Mouse (Mus musculus) right cerebral cortex, postnatal 4 days (tissue): ENCODE data around the gene Hpn.

ENCODE experiments used
- DNase-seq: peaks from one replicate; pipeline ENCODE4 v3.0.0-alpha.2; 2022

Hpn gene

DNA sequence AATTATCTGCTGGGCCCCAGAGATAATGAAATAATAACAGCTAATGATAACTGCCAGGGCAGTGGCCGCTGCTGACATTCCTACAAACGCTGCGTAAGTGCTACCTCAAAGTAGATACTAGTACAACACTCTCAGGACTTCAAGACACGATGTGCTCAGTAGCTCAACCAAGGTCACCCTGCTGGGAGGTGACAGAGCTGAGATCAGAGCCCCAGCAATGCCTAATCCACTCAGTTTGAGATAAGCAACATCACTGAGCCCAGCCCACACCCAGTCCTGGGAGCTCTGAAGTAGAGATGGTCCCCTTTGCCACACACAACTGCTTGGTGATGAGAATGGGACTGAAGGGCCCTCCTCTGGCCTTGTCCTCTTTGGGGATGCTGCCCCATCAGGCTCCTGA is 25.2 kb upstream of the Hpn start:
- no peak for DNase-seq

DNA sequence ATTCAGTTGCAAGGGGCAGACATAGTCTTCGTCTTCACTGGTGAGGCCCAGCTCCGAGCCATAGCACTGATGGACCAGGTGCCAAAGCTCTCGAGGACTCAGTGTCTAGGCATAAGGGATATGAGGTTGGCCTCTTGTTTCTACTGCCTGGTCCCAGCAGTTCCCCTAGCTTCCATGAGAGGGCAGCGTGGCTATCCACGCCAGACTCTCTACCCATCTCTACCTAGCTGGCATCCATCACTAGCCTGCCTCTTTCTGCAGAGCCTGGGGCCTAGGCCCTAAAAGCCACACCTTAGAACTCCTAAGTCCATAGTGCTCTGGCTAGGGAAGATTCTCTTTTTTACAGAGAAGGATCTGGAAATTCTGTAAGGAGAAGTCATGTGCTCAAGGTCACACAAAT is 24.7 kb upstream of the Hpn start:
- DNase-seq, result peak; percentile 65

DNA sequence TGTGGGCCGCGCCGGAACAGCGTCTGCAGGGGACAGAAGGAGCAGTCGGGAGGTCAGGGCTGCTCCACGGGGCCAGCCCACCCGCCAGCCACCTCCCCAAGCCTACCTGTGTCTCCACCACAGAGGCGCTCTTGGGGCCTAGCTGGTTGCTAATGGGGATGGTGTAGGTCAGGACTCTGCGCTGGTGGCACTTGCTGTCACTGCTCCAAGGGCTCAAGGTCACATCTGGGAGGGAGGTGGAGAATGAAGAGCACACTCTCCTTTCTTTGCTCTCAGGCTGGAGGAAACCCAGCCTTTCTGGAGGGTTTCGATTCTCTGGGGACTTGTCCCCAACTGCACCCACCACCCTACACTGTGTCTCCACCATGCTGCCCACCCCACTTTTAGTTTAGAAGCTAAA is 20.6 kb upstream of the Hpn start:
- no peak for DNase-seq

DNA sequence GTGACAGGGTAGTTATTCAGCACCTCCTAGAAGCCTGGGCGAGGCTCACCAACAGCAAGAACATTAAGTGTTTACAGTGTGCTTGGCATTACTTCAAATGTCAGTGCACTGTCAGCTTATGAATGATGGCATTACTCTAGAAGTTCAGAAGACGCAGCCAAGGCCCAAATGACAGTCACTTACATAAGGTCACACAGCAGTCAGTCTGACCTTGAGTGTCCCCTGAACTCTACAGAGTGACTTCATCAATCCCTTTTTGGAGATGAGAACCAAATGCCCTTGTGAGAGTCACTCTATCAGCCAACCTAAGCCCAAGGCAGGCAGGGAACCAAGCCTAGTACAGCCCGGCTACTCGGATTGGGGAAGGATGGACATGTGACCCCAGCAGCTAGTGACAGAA is 16.8 kb upstream of the Hpn start:
- DNase-seq, result no peak

- peak; percentile 50 for DNase-seq
These were observed 15.8 kb upstream of the Hpn start for GRCm38 (mm10) chr7:31130841-31131240.

GRCm38 (mm10) chr7:31130197-31130596 is 15.1 kb upstream of the Hpn start:
- DNase-seq, result no peak

DNA sequence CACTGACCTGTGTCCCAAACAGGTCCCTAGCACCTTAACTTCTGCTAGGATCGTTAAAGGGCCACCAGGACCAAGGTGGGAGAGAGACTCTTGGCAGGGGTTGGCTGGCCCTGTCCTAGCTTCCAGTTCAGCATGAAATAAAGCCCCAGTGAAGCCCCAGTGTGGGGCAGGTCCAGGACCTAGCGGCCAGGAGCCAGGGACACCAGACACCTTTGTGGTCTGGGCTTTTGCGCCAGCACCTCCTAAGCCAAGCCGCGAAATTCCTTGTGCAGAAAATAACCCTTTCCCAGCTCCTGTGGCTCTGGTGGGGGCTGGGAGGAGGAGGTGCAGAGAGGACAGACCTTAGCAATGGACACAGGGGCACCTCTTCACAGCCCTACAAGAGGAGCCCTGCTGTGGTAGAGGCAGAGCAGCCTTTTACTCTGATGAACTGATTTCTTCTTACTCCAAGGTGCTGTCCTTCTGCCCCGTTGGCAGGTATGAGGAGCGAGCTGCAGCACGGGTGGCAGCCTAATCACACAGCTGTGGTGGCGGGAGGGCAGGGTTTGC is 13.1 kb upstream of the Hpn start:
- no peak for DNase-seq

DNA sequence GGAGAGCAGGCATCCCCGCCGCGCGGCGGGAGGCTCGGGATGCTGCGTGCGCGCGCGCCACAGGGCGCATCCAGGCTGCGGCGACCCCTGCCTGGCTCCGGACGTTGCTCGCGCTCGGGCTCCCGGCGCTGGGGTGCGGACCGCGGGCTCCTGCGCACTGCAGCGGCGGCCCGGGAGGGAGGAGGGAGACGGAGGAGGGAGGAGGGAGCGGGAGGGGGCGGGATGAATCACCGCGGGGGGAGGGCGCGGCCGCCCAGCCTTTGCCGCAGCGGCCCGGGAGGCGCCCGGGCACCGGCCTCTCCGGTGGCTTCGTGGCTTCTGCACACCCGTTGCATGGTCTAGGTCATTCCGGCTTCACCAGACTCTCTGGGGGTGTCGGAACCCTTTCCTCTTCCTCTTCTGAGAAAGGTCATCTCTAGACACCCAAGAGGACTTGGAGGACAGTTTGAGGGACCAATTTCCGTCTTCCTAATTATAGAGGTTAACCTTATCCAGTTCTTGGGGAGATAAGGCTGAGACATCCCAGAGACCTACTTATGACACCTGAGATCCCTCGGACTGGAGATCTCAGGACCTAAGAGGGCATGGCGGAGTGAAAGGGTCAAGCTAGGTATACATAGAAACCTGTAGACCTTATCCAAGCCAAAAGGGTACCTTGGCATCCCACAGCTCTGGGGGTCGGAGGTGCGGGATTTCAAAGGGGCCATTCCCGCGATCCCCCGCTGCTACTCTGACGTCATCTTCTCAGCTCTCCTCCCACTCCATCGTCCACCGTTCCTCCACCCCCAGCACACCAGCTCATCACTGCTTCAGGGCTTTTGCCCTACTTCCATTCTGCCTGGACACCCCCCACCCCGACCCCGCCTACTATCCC is 12.0 kb upstream of the Hpn start, which contains the start of gene Scn1b:
TSS of gene Scn1b (minus strand) at position 153 of the 874 bp plus-strand sequence.
- peak; percentile 67 for DNase-seq

DNA sequence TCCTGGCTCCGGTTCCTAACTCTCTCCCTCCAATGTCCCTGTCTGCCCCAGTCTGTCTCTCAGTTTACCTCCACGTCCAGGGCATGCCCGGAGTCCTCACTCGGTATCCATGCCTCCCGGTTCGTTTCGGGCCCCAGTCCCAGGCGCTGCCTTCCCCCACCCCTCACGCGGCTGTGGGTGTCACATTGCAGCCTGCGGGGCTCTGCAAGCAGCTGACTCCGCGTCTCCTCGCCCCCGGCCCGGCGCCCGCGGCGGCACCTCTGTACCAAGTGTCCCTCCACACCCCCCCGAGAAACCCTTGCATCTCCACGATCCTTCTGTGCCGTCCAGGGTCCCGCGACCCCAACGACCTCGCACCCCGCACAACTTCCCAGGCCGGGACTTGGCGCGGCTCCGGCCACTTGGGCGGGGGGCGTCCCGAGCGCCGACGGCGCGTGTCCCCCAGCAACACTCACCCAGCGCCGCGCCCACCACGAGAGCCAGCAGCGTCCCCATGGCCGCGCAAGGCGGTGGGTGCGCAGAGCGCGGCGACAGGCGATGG is 11.2 kb upstream of the Hpn start:
- peak; percentile 58 for DNase-seq

DNA sequence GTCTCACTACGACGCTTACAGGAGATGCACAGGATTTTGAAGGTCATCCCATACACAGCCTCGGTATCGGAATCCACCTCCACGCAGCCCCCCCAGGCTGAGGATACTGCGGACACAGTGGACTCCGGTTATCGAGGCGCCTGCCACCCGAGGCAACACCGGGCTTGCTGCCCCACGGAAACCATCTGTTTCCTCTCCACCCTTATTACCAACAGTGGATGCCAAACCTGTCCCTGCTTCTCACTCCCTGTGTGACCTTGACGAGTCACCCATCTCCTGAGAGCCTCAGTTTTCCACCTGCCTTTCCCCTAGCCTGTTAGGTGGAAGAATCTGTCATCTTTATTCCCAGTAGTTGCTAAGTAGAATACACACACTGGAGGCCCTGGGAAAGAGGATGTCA is 10.0 kb upstream of the Hpn start:
- no peak for DNase-seq

GRCm38 (mm10) chr7:31124381-31124780 is 9.3 kb upstream of the Hpn start:
- DNase-seq, result no peak

- DNase-seq, result no peak
These were observed 8.6 kb upstream of the Hpn start for GRCm38 (mm10) chr7:31123697-31124096.

- DNase-seq, result no peak
These were observed 7.8 kb upstream of the Hpn start for GRCm38 (mm10) chr7:31122641-31123631.

- DNase-seq, result no peak
These were observed 4.5 kb upstream of the Hpn start for GRCm38 (mm10) chr7:31119556-31119955.

- DNase-seq, result no peak
These were observed 3.4 kb upstream of the Hpn start for GRCm38 (mm10) chr7:31118486-31118885.

GRCm38 (mm10) chr7:31117465-31117864 is 2.4 kb upstream of the Hpn start:
- DNase-seq, result no peak

- no peak for DNase-seq
These were observed 1.6 kb upstream of the Hpn start for GRCm38 (mm10) chr7:31116721-31117145.

DNA sequence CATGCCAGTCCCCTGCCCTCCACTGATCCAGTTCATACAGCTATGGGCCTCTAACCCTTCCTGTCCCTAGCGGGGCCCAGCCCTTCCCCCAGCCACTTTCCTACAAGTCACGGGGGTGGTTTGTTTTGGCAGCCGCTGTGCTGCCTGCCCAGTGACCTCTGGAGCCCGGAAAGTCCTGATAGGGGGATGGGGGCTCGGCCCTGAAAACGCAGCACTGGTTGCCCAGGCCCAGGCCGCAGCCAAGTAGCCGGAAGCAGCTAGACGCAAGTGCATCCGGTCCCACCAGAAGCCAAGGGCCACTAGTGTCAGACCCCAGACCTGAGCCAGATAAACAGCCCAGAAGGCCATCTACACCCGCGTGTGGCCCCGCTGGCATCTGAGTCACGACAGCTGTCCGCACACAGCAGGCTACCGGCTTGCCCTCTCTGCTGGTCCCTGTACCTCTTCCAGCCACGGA is 525 bp upstream of the Hpn start:
- DNase-seq, result no peak

DNA sequence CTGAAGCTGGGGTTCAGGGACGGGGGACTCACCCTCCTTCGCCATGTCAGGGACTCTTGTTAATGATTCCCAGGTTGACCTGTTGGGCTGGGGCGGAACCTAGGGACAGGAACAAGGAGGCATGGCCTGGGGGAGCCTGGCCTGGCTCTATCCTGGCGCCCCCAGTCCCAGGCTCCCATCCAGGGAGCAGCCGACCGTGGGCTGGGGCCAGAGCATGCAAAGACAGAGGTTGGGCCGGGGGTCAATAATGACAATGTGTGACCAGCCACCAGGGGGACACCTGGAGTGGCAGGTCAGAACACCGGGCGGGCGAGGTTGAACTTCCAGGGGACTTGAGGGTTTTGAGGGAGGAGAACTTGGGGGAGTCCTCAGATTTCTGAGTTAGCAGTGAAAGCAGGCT is 444 bp downstream of the Hpn start:
- no peak for DNase-seq

- DNase-seq, result no peak
These were observed 1.3 kb downstream of the Hpn start for GRCm38 (mm10) chr7:31113800-31114199.

GRCm38 (mm10) chr7:31112036-31112435 is 3.1 kb downstream of the Hpn start:
- DNase-seq, result no peak

DNA sequence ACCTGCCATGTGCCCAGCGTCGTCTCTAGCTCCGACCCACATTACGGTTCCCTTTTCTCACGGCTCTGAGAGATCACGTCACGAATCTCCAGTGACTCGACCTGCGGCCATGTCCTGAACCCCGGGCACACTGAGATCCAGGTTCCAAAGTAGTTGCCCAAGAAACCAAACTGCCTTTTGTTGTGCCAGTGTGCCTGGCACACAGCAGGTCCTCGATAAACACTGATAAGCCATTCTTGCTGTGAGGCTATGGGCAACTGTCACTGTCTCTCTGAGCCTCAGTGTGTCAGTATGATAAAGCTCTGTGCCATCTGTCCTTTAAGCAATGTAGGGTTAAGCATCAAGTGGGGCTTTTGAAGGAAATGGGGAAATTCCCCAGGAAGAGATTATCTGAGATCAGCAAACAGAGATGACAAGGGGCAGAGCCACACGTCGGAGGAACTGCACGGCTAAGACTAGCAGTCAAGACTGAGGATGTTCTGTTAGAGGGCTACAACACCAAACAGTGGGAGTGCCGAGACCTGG is 4.2 kb downstream of the Hpn start:
- no peak for DNase-seq

DNA sequence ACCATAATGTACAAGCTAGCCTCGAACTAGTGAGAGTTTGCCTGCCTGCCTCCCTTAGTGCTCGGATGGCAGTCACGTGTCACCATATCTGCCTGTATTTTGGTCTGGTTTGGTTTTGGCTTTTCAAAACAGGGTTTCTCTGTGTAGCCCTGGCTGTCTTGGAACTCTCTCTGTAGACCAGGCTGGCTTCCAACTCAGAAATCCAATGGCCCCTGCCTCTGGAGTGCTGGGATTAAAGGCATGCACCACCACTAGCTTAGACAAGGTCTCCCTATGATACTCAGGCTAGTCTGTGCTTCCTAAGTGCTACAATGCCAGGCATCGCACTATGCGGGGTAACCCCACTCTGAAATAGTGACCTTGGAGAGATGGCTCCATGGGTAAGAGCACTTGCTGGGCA is 5.3 kb downstream of the Hpn start:
- no peak for DNase-seq
